Mouse (Mus musculus) midbrain, embryonic 11.5 days (tissue): ENCODE results near the gene Gm38394. TPM values are rescaled to one million over a fixed set of nuclear protein-coding genes. Genes with fewer than 3 reads are reported as not detected.

Experiments
- polyA plus RNA-seq: library from polyadenylated mRNA; unstranded; fragments of >200 nt; fragmentation: Nextera tagmentation; extraction: Ambion mirVana; gene quantifications from 2 replicates; pipeline ENCODE4 v1.2.1, GENCODE M21; 2014

The Gm38394 gene
- polyA plus RNA-seq, 1 experiment from 2014 or later, result 5.3 TPM

Other genes with a start within 250 kb of the Gm38394 start
- 22.3 and 23.9 TPM in 2 replicates for gene Sox13, start 236.9 kb downstream of the Gm38394 start, polyA plus RNA-seq
- 778 and 875 TPM in 2 replicates for gene Snrpe, start 51.0 kb downstream of the Gm38394 start, polyA plus RNA-seq
- not detected in 2 replicates for gene Zbed6, start 433 bp downstream of the Gm38394 start, polyA plus RNA-seq
- gene Lax1, start 28.8 kb upstream of the Gm38394 start, polyA plus RNA-seq, result 0.19 and 0.20 TPM in 2 replicates
- 7.6 and 8.3 TPM in 2 replicates for gene Atp2b4, start 139.7 kb upstream of the Gm38394 start, polyA plus RNA-seq
- gene Optc, start 246.7 kb upstream of the Gm38394 start, polyA plus RNA-seq, result 1.6 and 1.9 TPM in 2 replicates